Mouse (Mus musculus): Measurements from ENCODE around the gene Rbm34. TPM values are rescaled to one million over a fixed set of nuclear protein-coding genes. Genes with fewer than 3 reads are reported as not detected.

Gene Rbm34
- total RNA-seq, 2 experiments from 2014 or later, result 24.4 to 71.4 TPM

DNA sequence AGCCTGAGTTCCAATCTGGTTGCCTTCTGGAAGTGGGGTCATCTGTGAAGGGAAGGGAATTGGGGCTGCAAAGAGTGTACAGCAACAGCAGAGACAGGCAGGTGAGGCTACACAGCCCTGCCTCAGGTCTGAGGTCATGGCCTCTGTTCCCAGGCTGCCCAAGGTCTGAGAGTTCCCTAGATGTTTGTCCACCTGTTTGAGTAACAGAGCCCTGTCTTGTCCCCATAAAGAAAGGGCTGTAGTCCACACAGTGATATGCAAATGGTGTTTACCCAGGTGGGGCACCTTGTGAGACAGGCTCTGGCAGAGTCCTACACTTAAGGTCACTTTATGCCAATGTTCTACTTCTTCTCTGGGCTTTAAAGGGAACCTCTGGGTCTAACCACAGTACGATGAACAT is 69.3 kb downstream of the Rbm34 start:
- no peak for ATAC-seq (replicated peaks; ENCODE audit: low FRiP score, low TSS enrichment, poor library complexity, severe bottlenecking)

DNA sequence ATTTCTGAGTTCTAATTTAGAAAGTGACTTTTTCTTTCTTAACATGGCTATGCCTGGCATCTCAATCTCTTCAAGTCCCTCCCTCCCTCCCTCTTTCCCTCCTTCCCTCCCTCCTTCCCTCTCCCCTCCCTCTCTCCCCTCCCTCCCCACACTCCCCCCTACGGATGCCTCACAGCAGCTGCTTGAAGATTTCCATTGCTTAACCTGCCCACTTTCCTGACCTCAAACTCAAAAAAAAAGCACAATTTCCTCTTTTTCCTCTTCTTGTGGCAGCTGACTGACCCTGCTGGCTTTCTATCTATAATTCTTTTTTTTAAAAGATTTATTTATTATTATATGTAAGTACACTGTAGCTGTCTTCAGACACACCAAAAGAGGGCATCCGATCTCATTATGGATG is 69.8 kb downstream of the Rbm34 start:
- no peak for ATAC-seq (replicated peaks; ENCODE audit: low FRiP score, low TSS enrichment, poor library complexity, severe bottlenecking)

Other genes with a start within 250 kb of the Rbm34 start
- gene Tomm20, start 25.2 kb downstream of the Rbm34 start, total RNA-seq (2014; fragmentation: Nextera tagmentation), result 123 and 130 TPM in 2 replicates
- 313 and 421 TPM in 2 replicates for gene Tomm20, start 25.2 kb downstream of the Rbm34 start, total RNA-seq (2017)
- gene Pard3, start 92.8 kb upstream of the Rbm34 start, total RNA-seq (2014; fragmentation: Nextera tagmentation), result not detected in 2 replicates
- gene Pard3, start 92.8 kb upstream of the Rbm34 start, total RNA-seq (2017), result not detected in 2 replicates